Mouse (Mus musculus) adrenal gland, adult 8-10 months (tissue): ENCODE measurements around the gene Spata31. TPM values are rescaled to one million over a fixed set of nuclear protein-coding genes. Genes with fewer than 3 reads are reported as not detected.

Experiments used
- DNase-seq: peaks from one replicate; pipeline ENCODE4 v3.0.0; 2022
- total RNA-seq, 4 experiments: library from RNA; stranded (reverse); gene quantifications; 2 replicates each; pipeline ENCODE4 v1.2.4; 2022

Spata31 gene
- total RNA-seq = not detected

DNA sequence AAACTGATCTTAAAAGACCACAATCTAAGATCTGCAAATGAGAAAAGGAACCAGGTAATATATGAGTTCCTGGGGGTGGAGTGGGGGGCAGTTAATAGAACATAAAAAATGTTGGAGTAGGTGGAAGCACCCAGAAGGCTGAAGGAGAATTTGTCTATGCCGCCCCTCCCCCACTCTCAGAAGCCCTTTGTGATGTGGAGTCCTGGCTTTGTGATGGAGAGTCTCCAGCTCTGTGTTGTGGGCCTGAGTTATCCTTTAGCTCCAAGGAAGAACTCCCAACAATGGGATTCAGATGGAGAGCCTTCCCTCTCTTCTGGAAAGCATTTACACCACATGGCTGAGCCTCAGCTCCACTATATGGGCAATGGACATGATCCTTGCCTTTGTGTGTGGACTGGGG is at the start of gene Spata31:
TSS of gene Spata31 (plus strand) at position 216 of the 400 bp plus-strand sequence.
- no peak for DNase-seq

DNA sequence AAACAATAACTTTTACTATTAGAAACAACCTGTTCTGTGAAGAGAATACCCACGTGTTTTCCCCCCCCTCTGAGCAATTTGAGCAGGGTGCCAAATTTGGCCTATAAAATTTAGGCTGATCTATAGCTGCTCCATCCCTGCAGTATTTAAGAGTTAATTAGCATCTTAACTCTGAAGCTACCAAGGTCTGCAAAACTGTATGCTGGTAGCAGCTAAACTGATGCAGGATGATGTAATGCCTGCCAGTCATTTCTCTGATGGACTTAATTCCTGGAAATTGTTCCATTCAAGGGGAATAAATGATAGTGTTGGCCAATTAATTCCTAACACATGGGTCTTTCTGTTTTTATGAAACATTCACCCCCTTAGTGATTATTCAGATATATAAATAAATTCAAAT is 14.1 kb upstream of the Spata31 start:
- no peak for DNase-seq

GRCm38 (mm10) chr13:64903585-64904208 is 13.5 kb upstream of the Spata31 start, which contains the start of gene Cntnap3:
Cntnap3 (minus strand) TSS chr13:64903955.
- DNase-seq = no peak

Other genes with a start within 250 kb of the Spata31 start
- under 1 TPM in 3 of 4 experiments, not detected in 1; 0.03 to 0.06 (median 0.05) TPM for gene Cntnap3, start 13.5 kb upstream of the Spata31 start, total RNA-seq
- gene Spata31d1c, start 115.7 kb downstream of the Spata31 start, total RNA-seq = not detected
- not detected for gene Prss47, start 135.4 kb downstream of the Spata31 start, total RNA-seq
- gene Mfsd14b, start 195.6 kb downstream of the Spata31 start, total RNA-seq = 10 to 100 TPM; 42.3 to 48.7 (median 45.9) TPM
- gene Olfr465-ps1, start 220.7 kb downstream of the Spata31 start, total RNA-seq = not detected
- not detected for gene Olfr466, start 232.8 kb downstream of the Spata31 start, total RNA-seq